Comparison of ENCODE assay signal across 7 mouse cellular contexts in genomic region chr4:106281492-106282122, GRCm38 (mm10). TPM values are rescaled to one million over a fixed set of nuclear protein-coding genes. Genes with fewer than 3 reads are reported as not detected.
DNase-seq lines count a peak whose midpoint lies in the region; ATAC-seq and TF ChIP-seq lines count a peak whose summit lies in the region.

No protein-coding gene starts in this region.

- no peak overlapping the region for H3K4me2 ChIP-seq in embryonic facial prominence, embryonic 13.5 days
- peak overlapping the region; percentile 11; the same call in 1 of the 2 replicates for H3K4me2 ChIP-seq in liver, embryonic 14.5 days (ENCODE audit: low read depth)
- H3K4me2 ChIP-seq in hindbrain, embryonic 14.5 days (replicated peaks), result no peak overlapping the region

- no peak overlapping the region for H3K9ac ChIP-seq in embryonic facial prominence, embryonic 13.5 days
- no peak overlapping the region for H3K9ac ChIP-seq in liver, embryonic 14.5 days (replicated peaks)
- H3K9ac ChIP-seq in hindbrain, embryonic 14.5 days, result no peak overlapping the region

- H3K9me3 ChIP-seq in embryonic facial prominence, embryonic 13.5 days, result no peaks in the 10 kb centered on the region
- H3K9me3 ChIP-seq in liver, embryonic 14.5 days (ENCODE audit: control insufficient read depth, low read length), result no peaks in the 10 kb centered on the region
- no peaks in the 10 kb centered on the region for H3K9me3 ChIP-seq in hindbrain, embryonic 14.5 days (ENCODE audit: control insufficient read depth, low read length)

- H3K27ac ChIP-seq in embryonic facial prominence, embryonic 13.5 days, result peak overlapping the region; percentile 34; the same call in 1 of the 2 replicates
- no peak overlapping the region for H3K27ac ChIP-seq in liver, embryonic 14.5 days
- no peak overlapping the region for H3K27ac ChIP-seq in hindbrain, embryonic 14.5 days

- WGBS in embryonic facial prominence, embryonic 13.5 days, result 51% methylated on average over 8 of the region's 8 CpGs
- WGBS in liver, embryonic 14.5 days (ENCODE audit: insufficient replicate concordance), result 54% methylated on average over 8 of the region's 8 CpGs
- WGBS in hindbrain, embryonic 14.5 days, result 71% methylated on average over 8 of the region's 8 CpGs

- TF ChIP-seq EP300 in liver, embryonic 14.5 days (IDR thresholded peaks at IDR 0.05; ENCODE audit: low read depth), result no peak

- no peaks in the 10 kb centered on the region for H3K36me3 ChIP-seq in embryonic facial prominence, embryonic 13.5 days
- no peaks in the 10 kb centered on the region for H3K36me3 ChIP-seq in liver, embryonic 14.5 days (replicated peaks; ENCODE audit: control insufficient read depth, insufficient read depth, low read depth)
- no peaks in the 10 kb centered on the region for H3K36me3 ChIP-seq in hindbrain, embryonic 14.5 days (replicated peaks; ENCODE audit: control insufficient read depth, insufficient read depth)

- no peak for TF ChIP-seq CTCF in liver, embryonic 14.5 days (IDR thresholded peaks at IDR 0.05; ENCODE audit: low read depth)

- H3K4me3 ChIP-seq in embryonic facial prominence, embryonic 13.5 days, result no peak overlapping the region
- no peak overlapping the region for H3K4me3 ChIP-seq in liver, embryonic 14.5 days (ENCODE audit: insufficient read depth in 1 of 2, low read depth in 2 of 2, low read length in 2 of 2)
- H3K4me3 ChIP-seq in hindbrain, embryonic 14.5 days (replicated peaks; ENCODE audit: low read length), result no peak overlapping the region

- H3K27me3 ChIP-seq in embryonic facial prominence, embryonic 13.5 days, result no peaks in the 10 kb centered on the region
- no peaks in the 10 kb centered on the region for H3K27me3 ChIP-seq in liver, embryonic 14.5 days (ENCODE audit: control insufficient read depth, insufficient read depth, low read length)
- H3K27me3 ChIP-seq in hindbrain, embryonic 14.5 days (ENCODE audit: control insufficient read depth, insufficient read depth, low read length), result no peaks in the 10 kb centered on the region

- DNase-seq in 3134 (ENCODE audit: extremely low read depth, insufficient read length, low spot score) (peak; percentile 28), 3T3-L1 (ENCODE audit: low read depth, low spot score) (peak; percentile 12)
- peak; percentile 80 to 86 for DNase-seq in kidney, adult 8-10 months
- DNase-seq in liver, embryonic 14.5 days (ENCODE audit: low read depth in 3 of 3, low spot score in 3 of 3), result peak in 1 of 3 experiments; percentile 19
- no peak for DNase-seq in T-cell, adult 2 months (ENCODE audit: low spot score)
- no peak for DNase-seq in hindbrain, embryonic 14.5 days (ENCODE audit: low spot score)

- no peak; the same call in 1 of the 2 replicates for ATAC-seq in embryonic facial prominence, embryonic 13.5 days (ENCODE audit: insufficient number of reproducible peaks, insufficient read depth, low FRiP score, low TSS enrichment, low read depth)
- peak; percentile 62; the same call in 1 of the 2 replicates for ATAC-seq in liver, embryonic 14.5 days (ENCODE audit: insufficient read depth)
- ATAC-seq in hindbrain, embryonic 14.5 days (ENCODE audit: low FRiP score), result no peak

- peaks cover 19% of the 10 kb centered on the region for H3K4me1 ChIP-seq in embryonic facial prominence, embryonic 13.5 days
- H3K4me1 ChIP-seq in liver, embryonic 14.5 days (replicated peaks; ENCODE audit: control insufficient read depth in 2 of 2, insufficient read depth in 2 of 2, low read length in 1 of 2), result peaks cover 8 to 9% of the 10 kb centered on the region in 2 experiments
- no peaks in the 10 kb centered on the region for H3K4me1 ChIP-seq in hindbrain, embryonic 14.5 days (replicated peaks; ENCODE audit: control insufficient read depth, insufficient read depth, low read length)

RNA-seq across cellular contexts. Expression of gene Usp24, which starts 34.4 kb away (rescaled TPM):
- polyA plus RNA-seq in embryonic facial prominence, embryonic 13.5 days (2015; fragmentation: Nextera tagmentation; extraction: Ambion mirVana), result 9.1 and 10.6 TPM in 2 replicates
- polyA plus RNA-seq in liver, embryonic 14.5 days (2012; rRNA removed), result 4.9 and 6.8 TPM in 2 replicates
- 6.4 and 7.8 TPM in 2 replicates for polyA plus RNA-seq in liver, embryonic 14.5 days (2014; fragmentation: Nextera tagmentation; extraction: Ambion mirVana)
- polyA plus RNA-seq in hindbrain, embryonic 14.5 days (2014; fragmentation: Nextera tagmentation; extraction: Ambion mirVana), result 12.9 and 13.0 TPM in 2 replicates

Comparison
In these comparisons a context has a peak if more than half of its experiments do, and no peak if none do; other contexts are left out.
1. DNase-seq: peak in 3134 (single experiment), 3T3-L1 (single experiment) and kidney, adult 8-10 months (2 of 2); none in T-cell, adult 2 months (single experiment) and hindbrain, embryonic 14.5 days (single experiment).